Mouse (Mus musculus) MEL-GATA-1-ER (cell line): Measurements from ENCODE around the gene Mgrn1.
A peak's percentile ranks its signal among the peaks of the same experiment; 100 is the strongest.

Source experiments
- DNase-seq: peaks from one replicate; pipeline ENCODE4 v3.0.0-alpha.2; 2012; ENCODE audit warnings: low read depth; ENCODE audit errors: extremely low read depth

The Mgrn1 gene

DNA sequence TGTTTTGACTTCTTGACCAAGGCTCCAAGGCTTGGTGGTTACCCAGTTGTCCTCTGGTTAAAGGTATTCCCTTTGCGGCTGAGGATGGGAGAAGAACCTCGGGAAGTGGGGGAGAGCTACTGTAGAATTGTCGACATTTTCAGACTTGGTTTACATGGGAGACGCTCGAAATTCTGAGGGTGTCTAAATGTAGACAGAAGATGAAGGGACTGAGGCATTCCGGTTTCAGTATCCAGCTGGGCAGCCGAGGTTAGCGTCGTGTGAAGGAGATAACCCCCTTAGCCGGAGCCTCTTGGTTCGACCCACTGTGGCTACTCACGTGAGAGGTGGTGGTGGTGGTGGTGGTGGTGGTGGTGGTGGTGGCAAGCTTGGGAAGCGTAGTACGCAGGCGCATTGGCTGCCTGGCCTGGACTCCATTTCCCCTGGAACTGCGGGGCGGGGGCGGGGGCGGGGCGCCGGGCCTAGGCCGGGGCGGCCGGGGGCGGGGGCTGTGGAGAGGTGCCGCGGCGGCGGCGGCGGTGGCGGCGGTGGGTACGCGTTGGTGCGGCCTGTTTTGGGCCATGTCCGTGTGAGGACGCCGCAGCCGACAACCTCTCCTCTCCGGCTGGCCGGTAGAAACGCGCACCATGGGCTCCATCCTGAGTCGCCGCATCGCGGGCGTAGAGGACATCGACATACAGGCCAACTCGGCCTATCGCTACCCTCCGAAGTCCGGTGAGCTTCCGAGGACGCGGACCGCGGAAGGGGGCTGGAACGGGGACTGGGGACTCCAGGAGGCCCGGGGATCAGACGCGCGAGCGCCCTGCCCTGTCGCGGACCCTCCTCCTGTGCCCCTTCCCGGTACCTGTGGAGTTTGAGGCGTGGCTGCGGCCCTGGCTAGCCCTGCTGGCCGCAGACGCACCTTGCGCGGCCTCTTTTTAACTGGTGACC lies at the start of gene Mgrn1:
Gene Mgrn1 (plus strand): TSS at position 490 of the 930 bp plus-strand sequence.
- peak; percentile 75 for DNase-seq

DNA sequence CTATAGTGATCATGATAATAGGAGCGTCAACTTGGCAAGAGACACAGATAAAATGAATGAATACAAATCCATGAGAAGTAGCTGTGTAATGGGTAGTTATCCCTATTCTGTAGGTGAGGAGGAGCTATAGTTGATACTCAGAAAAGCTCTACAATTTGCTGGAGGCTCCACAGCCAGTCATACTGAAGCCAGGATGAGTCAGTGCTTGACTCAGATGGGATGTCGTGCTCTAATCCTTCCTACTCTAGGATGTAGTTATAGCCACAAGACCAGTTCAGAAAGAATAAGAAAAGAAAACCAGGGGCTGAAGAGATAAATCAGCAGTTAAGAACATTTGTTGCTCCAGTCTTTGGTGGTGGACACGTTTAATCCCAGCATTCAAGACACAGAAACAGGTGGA lies 48.4 kb upstream of the Mgrn1 start:
- DNase-seq = no peak

DNA sequence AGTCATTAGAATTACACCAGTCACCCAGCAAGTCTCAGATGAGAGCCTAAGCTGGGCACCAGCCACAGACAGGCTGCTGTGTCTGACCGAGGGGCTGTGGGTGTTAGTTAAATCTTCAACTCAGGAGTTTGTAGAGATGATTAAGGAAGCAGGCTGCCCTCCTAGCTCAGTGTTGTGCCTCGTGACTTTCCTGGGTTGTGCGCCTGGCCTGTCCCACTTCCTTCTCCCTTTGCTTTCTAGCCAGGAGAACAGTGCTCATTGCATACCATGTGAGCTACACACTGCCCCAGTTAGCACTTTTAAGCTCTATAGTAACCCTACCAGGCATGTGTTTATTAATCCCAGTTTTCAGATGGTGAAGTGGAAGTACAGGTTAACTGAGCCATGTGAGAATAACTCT lies 46.5 kb upstream of the Mgrn1 start:
- no peak for DNase-seq

DNA sequence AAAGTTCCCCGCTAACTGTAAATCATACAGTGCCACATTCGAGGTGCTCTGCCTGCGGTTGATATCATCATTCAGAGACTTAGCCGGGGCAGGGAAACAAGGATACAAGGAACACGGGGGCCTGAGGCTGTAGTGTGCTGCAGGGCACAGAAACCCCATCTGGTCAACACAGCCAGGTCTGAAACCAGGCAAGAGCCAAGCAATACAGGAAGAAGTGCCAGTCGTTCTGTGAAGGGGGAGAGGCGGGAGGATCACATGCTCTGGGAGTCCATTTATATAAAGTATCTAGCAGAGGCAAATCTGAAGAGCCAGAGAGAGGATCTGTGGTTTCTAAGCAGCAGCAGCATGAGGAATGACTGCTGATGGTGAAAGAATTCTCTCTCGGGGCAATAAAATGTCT lies 45.8 kb upstream of the Mgrn1 start:
- DNase-seq = no peak

DNA sequence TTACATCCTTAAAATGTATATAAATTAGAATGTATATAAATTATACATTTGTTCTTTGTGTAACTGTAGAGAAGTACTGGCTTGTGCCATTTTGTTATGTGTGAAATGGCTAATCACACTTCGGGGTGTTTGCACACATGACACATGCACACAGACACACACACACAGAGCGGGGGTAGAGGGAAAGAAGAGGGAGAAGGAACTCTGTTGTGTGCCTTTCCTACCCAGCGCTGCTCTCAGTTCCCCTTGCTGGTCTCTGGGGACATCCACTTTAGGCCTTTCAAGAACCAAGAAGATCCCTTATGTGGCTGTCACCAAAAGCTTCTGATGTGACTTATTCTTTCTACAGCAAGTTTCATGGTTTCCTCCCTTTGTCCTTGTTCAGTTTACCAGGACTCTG lies 39.0 kb upstream of the Mgrn1 start:
- no peak for DNase-seq

DNA sequence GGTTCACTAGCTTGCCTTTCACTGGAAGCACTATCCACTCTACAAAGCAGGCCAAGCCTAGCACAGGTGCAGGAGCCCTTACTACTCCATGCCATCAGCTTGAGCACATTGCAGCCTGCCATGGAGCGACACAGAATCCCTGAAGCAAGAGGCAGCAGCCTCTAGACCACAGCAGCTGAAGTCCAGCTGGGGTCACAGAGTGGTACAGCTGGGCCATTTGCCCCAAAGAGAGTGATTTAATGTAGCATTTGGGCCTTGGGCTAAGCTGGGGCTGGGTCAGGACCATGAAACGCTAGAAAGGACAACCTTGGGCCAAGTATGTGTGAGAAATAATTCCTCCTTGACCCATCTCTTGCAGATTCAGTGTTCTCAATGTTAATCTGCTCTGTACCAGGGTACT lies 38.0 kb upstream of the Mgrn1 start:
- no peak for DNase-seq

DNA sequence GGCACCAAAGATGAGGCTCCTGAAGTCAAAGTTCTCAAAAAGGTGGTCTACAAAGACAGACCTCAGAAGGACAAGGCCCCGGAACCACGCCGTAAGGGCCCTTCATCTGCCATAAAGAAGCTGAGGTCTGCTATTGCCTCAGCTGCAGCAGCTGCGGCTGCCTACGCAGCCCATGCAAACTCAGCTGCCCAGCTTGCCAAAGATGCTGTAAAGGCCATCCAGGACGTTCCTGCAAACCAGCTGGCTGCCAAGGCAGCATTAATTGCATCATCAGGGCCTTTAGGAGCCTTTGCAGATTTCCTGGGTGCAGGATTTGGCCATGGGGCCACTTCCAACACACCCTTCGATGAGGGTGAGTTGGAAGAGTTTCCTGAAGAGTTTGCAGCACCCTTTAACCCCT lies 35.7 kb upstream of the Mgrn1 start:
- DNase-seq = no peak

DNA sequence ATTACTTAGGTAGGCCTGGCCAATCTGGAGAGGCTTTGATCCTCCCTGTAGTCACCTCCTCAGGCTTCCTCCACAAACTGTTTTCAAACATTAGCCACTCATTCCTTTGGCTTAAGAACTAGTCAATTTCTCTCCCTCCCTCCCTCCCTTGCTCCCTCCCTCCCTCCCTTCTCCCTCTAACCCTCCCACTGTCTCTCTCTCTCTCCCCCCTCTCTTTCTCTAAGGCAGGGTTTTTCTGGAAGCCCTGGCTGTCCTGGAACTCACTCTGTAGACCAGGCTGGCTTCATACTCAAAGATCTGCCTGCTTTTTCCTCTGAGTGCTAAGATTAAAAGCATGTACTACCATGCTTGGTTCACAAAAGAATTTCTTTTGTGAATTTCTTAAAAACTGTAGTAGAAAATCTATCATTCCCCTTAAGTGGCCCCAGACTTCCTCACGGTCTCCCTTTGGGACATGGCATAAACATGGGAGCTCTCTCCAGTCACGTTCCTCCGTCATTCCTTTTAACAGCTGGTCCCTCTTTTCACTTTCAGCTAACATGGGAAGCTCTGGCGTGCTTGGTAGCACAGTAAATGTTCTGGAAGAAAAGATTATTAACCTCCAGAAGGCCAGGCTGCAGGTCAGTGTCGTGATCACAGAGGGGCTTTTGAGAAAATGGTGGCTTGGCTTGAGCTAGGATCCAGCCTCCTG lies 35.0 kb upstream of the Mgrn1 start:
- no peak for DNase-seq

DNA sequence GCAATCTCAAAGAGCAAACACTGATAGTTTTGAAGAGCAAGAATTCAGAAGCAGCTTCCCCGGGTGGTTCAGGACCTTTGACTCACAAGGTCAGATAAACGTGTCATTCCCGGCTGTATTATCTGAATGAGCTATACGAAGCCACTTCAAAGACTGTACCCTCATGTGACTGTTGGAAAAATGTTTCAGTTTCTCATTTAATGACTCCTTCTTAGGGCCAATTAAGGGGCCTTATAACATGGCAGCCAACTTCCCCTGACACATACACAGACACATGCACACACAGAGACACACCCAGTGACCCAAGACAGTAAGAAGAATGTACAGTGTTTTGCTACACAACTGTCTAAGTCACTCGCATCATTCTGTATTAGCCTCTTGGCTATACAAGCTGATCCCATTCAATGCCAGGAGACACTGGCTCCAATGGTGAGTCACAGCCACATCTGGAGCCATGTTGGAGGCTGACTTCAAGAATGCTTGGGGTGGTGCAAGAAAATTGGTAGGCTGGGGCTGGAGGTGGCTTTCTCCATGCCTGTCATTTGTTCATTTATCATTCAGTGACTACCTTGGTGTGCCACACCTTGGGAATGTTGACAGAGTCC lies 30.9 kb upstream of the Mgrn1 start:
- no peak for DNase-seq

DNA sequence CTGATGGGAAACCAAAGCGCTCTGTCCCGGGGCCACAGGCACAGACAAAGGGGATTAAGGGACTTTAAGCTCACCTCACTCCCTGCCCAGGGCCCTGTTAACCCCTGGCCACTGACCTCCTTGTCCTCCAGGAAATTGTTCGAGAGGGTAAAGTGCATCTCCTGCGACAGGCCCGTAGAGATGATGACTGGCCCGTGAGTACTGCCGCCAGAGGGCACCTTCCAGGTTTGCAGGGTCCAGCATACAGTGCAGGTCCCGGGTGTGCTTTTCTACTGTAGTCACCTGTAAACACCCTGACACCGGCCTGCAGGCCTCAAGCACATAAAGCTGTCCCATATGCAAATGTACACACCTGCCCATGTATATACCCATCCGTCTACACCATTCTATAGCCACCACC lies 24.7 kb upstream of the Mgrn1 start:
- DNase-seq = no peak

DNA sequence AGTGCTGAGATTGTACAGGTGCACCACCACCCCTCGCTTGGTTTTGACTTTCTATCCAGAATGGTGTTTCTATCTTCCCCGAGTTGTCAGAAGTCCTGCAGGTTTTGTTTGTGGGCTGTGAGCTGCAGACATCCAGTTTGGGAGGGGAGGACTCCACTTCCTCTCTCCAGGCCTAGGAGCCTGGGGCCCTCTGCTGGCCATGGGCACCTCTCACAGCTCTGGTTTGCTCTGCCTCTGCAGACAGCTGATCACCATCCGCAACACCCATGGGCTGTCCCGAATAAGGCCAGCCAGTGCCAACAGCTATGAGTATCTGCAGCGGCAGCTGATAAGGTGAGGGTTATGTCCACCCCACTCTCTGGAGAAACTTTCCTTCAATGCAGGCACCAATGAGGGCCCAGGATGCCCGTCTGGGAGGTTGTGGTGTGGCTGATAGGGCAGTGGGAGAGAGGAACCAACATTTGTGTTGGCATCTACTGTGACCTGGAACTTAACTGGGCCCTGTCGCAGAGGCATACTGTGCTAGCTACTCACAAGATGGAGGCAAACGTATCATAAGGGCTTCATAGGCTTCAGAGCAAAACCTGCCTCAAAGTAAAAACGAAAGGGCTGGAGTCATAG lies 23.1 kb upstream of the Mgrn1 start:
- DNase-seq = peak; percentile 63

DNA sequence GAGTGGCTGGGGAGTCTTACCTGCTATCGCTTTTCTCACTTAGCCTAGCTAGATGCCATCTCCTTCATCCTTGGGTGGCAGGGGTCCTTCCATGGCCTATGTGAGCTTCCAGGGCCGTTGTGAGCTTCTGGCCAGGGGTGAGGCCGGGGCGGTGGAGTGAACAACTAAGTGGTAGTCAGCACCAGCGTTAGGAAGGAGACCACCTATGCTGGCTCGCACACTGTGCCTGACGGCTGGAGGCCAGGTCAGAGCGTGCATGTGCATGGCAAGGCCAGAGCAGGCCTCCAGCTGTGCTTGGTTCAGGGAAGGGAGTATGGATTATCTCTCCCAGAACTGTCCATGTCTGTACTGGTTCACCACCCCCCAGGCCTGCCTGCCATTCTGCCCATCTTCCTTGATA lies 22.3 kb upstream of the Mgrn1 start:
- DNase-seq = no peak

DNA sequence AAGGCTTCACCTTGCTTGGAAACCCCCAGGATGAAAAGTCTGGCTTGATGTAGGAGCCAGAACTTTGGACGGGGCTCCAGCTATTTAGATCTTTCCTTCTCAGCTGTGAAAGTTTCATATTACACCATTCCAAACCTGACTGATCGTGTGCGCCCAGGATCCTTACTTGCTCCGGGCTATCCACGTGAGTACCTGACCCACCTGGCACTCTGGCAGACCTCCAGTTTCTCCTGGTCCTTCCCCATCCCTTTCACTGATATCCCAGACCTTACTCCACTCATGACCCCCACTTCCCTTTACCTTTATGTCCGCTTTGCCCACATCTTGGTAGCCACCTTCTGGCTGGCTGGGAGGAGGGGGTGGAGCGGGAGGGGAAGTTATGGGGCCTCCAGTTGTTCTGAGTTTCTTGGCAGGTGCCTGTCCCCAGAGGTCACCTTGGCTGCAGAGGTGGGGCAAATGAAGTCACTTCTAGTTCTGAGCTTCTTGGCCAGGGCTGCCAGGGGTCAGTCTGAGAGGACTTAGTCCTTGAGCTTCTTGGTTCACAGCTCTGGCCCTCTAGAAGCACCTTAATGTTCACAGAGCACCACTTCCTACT lies 19.9 kb upstream of the Mgrn1 start:
- no peak for DNase-seq

DNA sequence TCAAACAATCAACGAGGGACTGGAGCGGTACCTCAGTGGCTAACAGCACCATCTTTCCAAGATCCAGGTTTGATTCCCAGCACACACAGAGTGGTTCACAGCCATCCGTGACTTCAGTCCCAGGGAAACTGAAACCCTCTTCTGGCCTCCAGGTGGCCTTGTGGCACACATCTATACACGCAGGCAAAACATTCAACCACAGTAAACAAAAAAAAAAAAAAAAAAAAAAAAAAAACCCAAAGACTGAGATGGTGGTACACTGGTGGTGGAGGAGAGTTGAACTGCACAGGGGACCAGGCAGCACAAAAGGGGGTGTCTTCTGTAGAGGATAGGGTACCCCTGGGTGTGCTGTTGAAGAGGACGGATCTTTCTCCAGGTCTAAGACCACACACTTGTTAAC lies 15.6 kb upstream of the Mgrn1 start:
- no peak for DNase-seq

DNA sequence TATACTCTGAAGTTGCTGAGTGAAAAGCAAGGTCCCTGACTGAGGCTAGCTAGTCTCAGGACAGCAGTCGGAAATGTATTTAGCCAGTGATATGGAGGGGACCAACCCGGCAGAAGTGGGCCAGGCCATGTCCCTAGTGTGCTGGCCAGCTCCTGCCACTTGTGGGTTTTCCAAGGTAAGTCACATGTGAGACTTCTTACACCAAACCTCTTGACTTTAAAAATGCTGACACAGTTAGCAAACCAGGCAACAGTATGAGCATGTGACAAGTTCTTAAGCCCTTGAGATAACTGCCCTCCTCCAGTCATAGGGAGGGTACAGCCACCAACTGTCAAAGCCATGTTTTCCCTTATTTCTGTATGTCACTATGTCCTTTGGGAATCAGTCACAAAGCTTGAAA lies 14.1 kb upstream of the Mgrn1 start:
- DNase-seq = no peak

DNA sequence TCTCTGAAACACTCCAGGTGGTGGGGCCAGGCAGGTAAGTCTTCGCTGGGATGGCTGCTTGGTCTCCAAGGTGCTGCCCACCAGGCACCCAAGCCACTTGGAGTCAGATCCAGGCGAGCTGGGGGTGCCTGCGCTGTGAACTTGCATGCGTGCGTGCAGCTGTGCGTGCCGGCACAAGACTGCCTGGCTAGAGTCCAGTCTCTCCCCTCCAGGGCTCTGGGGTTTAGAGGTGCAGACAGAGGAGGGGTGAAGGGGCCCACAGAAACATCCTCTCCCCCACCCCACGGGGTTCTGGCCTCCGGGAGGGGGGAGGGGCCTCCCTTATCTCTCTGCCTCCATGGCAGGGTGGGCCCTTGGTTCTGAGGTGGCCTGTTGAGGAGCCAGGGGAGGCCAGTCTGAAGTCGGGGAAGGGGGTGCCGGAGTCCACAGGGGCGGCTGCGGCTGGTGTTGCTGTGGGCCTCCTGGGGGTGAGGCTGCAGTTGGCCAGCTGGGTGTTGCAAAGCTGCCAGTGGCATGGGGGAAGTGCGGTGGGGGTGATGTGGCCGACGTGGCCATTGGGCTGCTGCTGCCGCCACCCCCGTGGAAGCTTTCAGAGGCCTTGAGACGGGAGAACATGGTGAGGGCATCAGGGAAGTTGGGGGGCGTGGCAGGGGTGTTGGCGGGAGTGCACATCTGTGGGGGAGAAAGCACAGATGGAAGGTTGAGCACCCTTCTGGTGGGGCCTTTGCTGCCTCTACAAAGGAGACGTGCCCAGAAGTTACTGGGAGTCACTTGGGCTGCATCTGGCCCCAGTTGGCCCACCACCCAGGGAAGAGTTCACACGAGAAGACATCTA lies 10.6 kb upstream of the Mgrn1 start:
- no peak for DNase-seq

DNA sequence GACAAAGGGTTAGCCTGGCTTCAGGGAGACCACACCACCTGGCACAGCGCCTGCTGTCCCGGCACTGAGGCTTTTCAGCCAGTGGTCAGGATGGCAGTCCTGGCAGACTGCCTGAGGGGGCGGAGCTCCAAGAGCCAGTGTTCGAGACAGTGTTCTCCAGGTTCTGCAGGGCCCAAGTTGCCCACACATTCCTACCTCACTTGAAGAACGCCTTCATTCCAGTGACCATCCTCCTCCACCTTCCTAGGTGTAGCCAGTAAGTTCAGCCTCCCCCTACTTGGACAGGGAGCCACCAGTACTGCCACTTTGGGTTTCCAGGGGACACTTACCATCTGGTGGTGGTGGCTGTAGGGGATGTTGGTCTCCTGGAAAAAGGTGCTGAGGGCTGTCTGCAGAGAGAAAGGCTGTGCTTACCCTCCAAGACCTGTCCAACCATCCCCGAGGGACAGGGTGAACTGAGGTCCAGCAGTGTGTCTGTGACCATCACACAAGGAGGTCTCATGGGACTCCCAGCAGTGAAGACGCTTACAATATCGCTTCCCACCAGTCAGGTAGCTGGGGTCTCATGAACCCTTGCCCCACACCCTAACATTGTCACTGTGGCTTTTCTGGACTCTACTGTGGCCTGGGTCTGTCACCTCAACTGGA lies 9.9 kb upstream of the Mgrn1 start:
- DNase-seq = no peak

DNA sequence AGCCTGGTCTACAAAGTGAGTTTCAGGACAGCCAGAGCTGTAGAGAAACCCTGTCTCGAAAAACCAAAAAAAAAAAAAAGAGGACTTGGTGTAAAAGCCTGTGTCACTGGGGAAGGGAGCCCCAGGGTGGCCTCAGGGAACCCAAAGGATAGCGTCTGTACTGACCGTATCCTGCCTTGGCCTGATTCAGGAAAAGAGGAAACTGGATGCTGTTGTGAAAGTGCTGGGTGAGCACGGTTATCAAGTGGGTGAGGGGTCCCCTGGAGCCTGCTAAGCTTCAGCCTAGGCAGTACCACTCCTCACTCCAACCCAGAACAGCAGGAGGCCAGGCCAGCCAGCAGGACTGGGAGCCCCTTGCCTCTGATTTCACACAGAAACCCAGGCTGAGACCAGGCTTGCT lies 8.9 kb upstream of the Mgrn1 start:
- no peak for DNase-seq

DNA sequence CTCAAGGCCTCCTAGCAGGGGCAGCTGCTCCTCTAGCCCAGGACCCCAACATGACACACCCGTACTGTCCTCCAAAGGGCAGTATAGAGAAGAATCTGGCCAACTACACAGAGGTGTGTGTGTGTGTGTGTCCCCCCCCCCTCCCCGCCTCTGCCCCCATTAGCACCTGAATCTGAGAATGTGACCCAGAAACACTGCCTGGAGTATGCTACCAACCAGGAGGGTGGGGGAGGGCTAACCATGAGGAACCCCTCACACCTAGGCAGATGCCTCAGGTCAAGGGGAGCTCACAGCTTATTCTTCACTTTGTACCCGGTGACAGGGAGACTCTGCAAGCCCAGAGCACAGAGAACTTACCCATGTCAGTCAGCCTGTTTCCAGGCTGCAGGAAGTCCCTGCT lies 8.3 kb upstream of the Mgrn1 start:
- DNase-seq = no peak

DNA sequence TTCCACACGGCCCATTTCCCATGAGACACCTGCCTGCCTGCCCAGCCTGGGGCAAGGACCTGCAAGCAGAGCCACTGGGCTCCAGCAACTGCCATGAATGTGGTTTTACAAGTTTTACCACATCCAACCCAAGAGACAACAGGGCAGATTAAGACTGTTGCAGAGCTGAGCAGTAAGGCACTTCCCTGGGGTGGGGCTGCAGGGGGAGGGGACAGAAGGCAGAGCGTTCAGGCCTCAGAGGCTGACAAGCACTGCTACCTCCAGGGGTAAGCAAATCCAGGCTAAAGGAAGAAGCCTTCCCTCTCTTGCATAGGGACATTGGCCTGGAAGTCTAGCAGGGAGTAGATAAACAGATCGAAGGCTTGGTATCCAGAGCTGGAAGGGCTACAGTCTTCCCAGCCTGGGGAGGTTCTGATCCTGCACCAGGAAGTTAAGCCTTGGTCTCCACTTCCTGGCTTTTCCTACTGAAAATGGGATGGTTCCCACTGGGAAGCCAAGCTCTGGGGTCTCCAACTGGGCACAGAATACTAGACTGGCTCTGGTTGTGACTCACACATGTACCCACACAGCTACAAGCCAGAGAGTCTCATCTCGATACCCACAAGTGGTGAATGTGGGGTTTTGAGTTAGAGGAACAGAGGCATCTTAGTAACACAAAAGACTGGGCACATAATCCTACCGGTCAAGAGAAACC lies 7.7 kb upstream of the Mgrn1 start:
- no peak for DNase-seq
